Mouse (Mus musculus) c-Kit-negative CD71-positive TER-119-positive erythroid progenitor cells, embryonic 14.5 days (primary cell): ENCODE results near the gene Tgif2.
"Not testable (repeated sequence)": the region's sequence is repeated elsewhere in the genome, so short reads cannot be mapped to it uniquely, and the experiment has no call there.

Experiments used
- DNase-seq: peaks from one replicate; pipeline ENCODE4 v3.0.0-alpha.2; 2013; ENCODE audit warnings: low read depth, low spot score

The Tgif2 gene

DNA sequence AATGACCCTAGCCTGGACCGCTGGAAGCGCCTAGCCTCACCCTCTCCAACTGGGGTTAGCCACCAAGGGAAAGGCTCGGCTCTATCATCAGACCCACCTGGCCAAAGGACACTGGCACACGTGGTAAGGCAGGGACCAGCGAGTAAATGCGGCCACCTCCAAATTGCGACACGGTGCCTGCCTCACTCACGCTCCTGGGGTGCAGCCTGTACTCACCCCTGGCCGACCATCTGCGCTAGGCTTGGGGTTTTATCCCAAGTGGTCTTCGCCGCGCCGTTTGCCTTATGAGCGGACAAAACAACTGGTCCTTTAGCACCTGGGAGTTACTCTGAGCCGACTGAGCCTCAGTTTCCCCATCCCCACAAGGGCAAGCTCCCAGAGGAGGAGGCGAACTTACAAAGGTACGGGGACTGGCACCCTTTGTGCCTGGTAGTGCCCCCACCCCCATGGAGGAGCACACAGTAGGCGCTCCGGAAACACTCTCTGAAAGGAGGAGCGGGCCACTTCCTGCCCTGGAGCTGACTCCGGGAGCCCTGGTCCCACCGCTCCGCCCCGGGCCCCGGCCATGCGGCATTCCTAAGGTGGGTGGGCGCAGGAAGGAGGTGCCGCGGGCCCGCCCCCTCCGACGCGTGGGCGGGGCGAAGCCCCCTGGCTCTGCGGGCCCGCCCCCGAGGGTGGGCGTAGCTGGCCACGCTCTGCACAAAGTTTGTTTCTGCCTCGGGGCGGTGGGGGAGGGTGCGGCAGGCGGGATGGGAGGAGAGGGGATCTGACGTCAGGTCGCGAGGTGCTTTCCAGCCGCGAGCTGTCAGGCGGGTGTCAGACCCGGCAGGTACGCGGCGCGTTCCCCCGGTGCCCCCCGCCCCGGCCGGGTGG is at the start of gene Tgif2:
Gene Tgif2, plus strand, starts transcription at position 689 of the 873 bp plus-strand sequence.
- no peak for DNase-seq

DNA sequence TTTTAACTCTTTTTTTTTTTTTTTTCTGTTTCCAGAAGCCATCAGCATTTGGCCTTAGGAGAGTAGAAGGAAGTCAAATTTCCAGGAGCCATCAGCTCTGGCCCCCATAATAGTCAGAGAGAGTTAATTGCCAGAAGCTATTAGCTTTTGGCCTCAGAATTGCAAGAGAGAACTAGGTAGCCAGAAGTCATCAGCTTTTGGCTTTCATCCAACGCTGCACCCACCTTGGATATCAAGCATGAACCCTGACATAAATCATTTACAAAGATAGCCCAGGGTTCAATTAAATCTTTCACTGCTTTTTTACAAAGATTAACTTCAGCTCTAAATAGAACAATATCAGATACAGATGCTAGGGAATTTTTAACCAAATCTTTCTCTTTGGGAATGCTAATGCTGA is 41.3 kb upstream of the Tgif2 start:
- DNase-seq, result no peak

DNA sequence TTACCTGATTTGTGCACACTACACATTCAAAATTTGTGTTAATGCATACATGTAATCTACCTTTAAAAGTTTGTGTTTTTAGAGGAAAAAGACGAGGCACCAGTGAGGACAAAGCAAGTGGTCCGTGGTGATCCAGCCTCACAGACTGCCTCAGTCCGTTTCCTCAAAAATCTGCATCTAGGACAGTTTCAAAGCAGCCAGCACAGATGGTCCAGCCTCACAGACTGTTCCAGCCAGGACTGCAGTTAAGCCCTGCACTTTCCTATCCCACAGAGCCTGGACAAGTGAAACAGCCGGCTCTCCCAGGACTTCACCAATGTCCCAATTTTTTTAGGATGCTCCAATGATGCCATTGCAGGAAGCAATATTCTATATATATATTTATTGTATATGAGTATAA is 38.8 kb upstream of the Tgif2 start:
- DNase-seq, result no peak

DNA sequence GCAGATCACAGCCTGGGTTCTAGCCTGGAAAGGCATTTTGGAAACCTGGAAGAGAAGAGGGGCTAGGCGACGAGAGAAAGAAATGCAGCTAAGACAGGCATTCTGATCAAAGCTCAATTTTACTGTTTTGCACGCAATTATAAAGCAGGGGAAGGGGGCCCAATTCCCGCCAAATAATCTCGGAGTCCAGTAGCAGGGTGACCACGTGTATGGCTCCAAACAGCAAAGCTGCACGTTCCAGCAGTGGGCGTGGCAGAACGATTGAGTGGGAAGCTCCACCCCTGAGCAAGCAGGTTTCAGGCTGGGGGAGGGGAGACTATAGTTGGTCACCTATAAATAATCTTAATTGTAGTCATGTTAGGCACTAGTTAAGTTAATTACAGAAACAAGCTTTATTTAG is 37.7 kb upstream of the Tgif2 start:
- DNase-seq, result not testable (repeated sequence)

DNA sequence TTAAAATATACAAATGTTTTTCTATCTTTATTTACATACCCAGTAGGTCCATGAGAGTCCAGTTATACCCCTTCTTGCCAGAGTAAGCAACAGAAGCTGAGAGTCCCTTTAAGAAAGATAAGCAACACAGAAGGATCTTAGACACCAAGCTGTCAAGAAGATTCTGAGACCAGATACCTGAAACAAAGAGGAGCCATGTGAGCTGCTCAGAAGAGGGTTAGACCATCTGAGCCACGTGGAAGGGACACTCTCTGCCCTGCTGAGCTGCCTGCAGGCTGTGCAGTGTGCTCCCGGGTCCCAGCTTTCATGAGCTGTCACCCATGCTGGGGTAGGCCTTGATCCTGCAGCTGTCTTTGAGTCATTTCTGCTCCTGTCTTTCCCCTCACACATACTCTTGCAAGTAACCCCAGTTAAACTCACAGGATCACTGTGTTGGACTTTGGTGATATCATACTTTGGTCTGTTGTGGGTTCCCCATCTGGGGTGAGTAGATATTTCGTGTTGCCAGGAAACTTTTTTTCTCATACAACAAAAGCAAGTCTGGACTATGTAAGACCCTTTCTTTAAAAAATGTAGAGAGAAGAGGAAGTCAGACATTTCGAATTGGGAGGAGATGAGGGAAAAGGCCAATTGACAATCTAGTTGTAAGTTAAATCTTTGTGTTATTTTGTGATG is 36.0 kb upstream of the Tgif2 start:
- DNase-seq, result no peak

DNA sequence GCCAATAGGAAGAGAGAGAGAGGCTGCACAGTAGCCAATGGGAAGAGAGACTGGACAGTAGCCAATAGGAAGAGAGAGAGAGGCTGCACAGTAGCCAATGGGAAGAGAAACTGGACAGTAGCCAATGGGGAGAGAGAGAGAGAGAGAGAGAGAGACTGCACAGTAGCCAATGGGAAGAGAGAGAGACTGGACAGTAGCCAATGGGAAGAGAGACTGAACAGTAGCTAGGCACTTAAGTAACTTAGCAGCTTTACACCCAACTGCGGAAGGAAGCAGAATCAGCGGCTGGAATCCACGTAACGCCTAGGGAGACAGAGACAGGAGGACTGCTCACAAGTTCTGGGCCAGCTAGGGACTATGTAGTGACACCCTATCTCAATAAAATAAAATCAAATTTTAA is 35.2 kb upstream of the Tgif2 start:
- DNase-seq, result no peak

DNA sequence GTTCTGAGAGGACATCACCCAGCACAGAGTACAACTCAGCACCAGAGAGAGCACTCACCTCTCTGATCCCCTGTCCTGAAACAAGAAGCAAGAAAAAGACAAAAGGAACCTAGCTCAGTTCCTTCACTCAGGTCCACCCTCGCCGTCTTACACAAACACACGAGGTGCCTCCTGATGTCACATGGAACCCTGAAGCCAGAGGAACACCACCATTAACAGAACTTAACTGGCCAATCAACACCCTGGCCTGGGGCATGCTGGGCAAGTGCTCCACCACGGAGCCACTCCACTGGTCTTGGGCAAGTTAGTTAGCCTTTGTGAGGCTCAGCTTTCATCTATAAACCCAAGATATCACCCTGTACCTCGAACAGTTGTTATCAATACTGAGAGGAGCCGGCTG is 32.9 kb upstream of the Tgif2 start:
- DNase-seq, result no peak

DNA sequence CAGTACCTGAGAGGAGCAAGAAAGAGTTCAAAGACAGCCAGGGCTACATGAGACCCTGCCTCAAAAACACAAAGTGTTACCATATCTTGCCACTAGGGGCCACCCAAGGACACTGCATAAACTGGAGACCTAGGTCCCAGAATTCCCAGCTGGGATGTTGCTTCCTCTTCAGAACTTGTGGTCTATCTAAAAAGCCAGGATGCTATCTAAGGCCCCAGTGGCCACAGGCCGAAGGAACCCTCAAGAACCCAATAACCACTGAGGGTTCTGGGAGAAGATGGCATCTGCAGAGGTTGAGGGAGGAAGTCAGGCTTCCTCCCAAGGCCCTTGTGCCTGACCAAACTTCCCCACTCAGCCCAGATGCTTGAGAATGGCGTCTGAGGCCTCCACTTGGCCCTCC is 30.2 kb upstream of the Tgif2 start:
- no peak for DNase-seq

DNA sequence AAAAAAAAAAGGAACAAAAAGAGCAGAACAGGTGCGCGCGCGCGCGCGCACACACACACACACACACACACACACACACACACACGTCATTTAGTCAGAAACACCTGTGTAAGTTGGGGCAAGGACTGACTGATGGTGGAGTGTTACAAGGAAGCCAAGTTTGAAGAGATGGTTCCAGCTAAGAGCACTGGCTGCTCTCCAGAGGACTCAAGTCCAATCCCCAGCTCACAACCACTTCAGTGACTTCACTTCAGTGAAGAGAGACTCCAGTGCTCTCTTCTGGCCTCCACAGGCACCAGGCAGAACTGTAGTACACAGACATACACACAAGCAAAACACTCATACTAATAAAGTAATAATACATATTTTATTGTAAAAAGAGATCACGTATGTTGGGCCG is 29.1 kb upstream of the Tgif2 start:
- no peak for DNase-seq

DNA sequence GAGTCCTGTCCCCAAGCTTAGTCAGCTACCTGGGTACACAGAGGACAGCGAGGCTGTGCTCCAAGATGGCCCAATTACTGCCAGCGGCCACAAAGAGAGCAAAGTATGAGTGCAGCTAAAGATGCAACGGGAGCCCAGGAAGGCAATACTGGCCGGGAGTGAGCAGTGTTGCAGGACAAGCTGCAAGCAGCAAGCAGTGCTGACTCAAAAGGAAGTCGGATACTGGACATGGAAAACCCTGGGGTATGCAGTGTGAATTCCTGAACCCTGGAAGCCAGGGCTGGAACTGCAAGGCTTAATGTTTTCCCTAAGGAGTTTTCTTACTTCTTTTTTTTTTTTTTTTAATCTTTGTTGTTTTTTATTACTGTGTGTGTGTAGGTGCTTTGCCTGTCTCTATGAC is 28.3 kb upstream of the Tgif2 start:
- DNase-seq, result no peak

DNA sequence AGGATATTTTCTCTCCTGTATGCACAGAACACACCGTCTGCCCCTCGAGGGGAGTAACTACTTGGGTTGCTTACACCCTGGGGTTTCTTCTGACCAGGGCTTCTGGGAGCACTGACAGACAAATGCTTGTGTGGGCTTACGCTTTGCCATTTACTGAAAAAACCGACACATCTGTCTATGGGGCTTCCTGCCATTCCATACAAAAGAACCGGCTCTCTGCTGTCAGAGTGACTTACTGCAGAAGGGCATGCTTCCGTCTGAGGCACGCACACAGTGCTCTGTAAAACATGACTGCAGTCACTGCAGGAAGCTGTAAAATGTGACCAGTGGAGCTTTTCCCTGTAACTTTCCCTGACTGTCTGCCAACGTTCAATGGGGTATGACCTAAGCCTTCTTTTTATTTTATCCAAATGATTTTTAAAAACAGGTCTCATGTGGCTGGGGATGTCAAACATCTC is 25.4 kb upstream of the Tgif2 start:
- no peak for DNase-seq

DNA sequence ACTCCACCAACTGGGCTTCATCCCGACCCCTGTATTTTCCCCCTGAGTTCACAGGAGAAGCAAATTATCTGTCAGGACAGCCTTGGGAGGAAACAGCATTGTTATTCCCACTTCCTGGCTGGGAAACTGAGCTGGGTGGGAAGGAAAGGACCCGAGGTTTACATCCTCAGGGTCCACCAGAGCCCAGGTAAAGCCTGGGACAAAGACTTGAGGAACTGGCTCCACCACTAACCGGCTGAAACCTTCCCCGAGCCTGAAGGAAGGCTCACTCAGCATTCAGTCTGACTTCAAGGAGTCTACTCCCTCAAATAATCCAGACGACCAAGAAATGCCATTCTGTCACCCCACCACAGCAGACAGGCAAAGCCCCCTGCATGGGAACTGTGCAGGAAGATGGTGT is 24.9 kb upstream of the Tgif2 start:
- no peak for DNase-seq

DNA sequence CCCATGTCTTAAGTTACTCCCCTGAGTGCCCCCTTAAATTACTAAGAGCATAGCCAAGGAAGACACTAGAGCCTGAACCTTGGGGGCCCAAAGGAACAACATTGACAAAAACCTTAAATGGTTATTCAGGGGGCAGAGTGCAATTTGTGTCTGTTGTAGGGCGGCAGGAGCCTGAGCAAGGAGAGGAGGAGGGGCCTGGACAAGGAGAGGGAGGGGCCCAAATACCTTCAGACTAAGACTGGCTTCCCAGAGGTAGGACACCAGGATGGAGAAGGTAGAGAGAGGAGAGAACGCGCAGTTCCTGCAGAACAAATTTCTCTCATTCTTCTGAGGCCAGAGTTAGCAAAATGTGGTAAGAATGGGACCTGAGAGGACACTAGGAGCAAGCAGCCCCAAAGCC is 24.4 kb upstream of the Tgif2 start:
- no peak for DNase-seq

DNA sequence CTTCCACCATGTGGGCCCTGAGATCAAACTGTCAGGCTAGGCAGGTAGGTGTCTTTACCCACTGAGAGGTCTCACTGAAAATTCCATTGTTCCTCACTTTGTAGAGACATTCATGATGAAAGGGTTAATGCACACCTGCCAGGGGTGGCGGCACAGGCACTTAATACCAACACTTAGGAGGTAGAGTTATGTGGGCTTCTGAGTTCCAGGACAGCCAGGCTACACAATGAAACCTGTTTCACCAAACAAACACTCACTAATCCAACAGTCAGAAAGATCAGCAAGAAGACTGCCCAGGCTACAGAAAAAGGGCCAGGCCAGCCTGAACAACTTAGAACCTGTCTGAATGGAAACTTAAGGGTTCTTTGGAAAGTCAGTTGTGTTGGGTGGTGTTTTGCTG is 23.7 kb upstream of the Tgif2 start:
- DNase-seq, result no peak

DNA sequence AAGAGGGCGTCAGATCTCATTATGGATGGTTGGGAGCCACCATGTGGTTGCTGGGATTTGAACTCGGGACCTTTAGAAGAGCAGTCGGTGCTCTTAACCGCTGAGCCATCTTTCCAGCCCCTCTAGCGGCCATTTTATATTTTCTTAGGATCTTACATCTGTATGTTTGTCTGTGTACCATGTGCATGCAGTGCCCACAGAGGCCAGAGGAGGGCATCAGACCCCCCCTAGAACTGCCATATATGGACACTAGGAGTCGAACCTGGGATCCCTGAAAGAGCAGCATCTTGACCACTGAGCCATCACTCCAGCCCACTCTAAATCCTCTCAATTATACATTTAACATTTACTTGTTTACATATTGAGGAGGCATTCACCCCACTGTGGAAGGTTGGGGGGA is 14.7 kb upstream of the Tgif2 start:
- DNase-seq, result not testable (repeated sequence)

DNA sequence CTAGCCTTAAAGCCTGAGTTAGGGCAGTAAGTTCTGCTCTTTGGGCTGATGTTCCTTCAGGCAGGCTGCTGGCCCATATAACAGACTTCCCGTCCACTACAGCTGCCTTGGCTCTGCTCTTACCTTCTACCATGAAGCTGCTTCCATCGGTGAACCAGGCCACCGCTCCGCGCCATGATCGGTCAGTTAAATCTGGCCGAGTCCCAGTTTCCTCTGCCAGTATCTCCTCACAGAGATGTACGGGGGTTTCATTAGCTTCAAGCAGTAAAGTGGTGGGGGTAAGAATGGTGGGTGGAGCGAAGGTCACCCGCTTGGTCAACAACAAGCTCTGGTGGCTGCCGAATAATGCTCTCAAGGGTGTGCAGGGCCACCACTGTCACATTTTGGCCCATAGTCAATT is 5.5 kb upstream of the Tgif2 start:
- DNase-seq, result no peak

DNA sequence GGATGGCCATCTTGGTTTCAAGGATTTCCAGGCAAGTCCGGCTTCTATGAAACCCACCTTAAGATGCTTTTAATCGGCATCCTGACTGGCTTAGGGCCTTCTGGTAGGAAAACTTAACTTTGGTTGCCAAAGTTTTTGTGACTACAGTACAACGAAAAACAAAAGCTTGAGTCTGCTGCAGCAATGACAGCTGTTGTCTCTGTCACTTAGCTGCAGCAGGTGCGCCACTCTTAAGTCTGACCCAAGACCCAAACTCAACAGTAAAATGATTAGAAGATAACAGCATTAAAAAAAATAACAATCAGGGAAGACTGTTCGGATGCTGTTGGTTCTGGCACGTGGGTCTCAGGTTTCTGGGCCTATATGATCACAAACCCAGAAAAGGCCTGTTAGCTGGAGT is 968 bp upstream of the Tgif2 start:
- no peak for DNase-seq

DNA sequence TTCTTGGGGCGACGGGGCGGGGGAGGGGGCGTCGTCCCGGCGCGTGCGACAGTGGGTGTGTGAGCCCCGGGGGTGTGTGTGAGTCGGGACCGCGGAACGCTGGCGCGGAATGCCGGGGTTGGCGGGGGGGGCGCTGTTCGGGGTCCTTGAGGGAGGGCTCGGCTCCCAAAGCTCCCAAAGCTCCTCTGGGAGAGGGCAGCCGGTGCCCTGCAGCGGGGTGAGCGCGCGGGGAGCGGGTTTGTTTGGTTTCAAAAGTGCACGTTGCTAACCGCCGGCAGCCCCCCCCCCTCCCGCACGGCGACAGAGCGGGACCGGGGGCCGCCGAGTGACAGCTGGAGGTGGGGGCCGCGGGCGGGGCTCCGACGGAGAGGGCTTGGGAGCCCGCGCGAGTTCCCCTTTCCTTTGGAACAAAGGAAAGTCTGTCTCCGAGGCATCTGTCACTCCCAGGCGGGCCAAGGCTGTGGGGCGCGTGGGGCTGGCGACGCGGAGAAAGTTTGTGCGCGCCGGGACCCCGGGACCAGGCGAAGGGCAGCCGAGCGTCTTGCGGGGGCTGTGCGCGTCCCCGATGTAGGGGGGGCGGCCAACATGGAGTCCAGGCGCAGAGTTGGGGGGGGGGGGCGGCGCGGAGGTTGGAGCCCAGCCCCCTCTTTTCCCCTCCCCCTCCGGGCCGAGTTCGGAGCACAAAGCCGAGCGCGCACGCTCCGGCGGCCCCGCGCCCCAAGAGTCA is 657 bp downstream of the Tgif2 start:
- DNase-seq, result no peak

DNA sequence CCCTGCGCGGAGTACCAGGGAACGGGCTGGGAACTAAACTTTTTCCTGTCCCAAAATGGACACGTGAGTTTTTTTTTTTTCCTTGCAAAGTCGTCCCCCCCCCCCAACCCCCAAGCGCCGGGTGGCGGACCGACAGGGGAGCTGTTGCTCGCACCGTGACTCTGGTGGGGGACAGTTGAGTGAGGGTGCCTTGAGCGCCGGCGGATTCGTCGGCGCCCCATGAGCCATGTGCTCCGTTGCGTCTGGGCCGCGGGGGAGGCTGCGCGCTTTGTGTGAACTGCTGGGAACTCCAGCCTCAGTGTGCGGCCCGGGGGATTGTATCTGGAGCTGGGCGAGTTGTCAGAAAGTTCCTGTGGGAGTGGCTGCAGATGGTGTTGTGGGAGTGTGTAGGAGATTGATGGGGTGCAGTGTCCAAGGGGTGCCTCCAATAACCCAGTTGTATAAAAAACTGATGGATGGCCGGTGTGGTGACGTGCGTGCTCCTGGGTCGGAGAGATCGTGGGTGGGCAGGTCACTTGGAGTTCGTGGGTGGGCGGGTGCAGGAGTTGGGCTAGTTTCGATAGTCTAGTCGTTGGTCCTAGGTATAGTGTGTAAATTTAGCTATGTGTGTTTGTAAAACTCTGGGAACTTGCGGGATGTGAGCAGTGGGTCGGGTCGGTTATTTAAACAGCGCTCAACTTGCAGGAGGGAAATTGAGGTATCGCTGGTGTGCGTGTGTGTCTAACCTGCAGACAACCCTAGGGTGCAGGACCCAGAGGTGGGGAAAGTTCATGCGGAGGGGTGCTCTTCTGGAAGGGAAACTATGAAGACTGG is 1.4 kb downstream of the Tgif2 start:
- no peak for DNase-seq

DNA sequence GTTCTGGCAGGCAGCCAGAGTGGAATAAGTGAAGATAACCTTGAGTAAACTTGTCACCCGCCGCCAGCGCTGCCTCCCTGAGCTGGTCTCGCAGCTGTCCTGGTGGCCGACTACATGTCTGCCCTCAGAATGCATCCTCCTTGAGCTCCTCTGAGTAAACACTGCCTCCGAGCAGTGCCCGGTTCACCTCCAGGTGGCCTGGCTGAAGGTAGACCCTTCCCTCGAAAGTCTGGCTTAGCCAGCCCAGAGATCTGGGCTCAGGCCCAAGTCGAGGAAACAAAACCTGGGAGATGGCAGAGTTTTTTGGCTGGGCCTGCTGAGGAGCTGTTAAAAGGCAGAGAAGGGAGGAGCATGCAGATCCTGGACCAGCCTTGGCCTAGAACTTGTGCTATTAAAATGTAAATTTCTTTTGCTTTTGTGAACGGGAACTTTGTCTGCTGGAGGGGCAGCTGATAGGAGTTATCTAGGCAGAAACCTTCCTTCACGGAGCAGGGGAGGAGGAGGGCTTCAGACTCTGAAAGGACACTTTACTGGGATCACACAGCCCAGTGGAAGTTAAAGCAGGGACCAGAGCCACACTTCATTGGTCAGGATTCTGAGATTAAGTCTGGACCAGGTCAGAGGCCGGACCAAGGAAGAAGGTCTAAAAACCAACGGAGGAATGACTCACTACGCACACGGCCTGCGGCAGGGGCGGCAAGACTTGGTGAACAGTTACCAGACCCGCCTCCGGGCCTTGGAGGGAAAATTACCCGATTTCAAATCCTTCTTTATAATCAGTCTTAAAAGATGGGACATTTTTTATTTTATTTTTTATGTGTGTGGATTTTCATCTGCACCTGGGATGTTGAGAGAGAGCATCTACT is 2.3 kb downstream of the Tgif2 start:
- DNase-seq, result no peak

DNA sequence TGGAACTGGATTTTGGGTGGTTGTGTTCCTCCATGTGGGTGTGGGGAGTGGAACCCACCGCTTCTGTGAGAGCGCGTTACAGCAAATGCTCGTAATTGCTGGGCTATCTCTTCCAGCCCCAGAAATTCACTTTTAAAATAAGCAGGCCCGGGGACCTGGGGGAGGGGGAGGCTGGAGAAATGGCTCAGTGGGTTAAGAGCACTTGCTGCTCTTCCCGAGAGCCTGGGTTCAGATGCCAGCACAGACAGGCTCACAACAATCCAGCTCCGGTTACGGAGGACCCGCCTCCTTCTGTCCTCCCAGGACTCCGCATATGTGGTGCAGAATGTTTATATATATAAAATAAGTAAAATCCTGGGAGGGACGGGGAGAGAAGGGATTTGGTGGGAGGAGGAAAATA is 2.9 kb downstream of the Tgif2 start:
- no peak for DNase-seq
